Mouse (Mus musculus) heart, embryonic 13.5 days (tissue): ENCODE measurements around the gene Pja2. TPM values are rescaled to one million over a fixed set of nuclear protein-coding genes. Genes with fewer than 3 reads are reported as not detected.

Source experiments
- ATAC-seq: fragments of 200-750 bp; cut with Nextera tagmentation; 2 replicates; pipeline ENCODE4 v1.8.0; 2017; ENCODE audit warnings: moderate TSS enrichment; ENCODE audit not compliant: insufficient number of reproducible peaks, low FRiP score, low TSS enrichment; ENCODE audit errors: extremely low read depth
- H3K27ac ChIP-seq: fragments of 300-500 bp; sonication (generic); replicated peaks from 2 replicates; pipeline ENCODE4 v1.5.1; 2015; ENCODE audit warnings: moderate library complexity, mild to moderate bottlenecking, inconsistent platforms
- H3K27me3 ChIP-seq: fragments of 300-500 bp; sonication (generic); replicated peaks from 2 replicates; pipeline ENCODE4 v1.6.1; 2015; ENCODE audit warnings: mild to moderate bottlenecking, inconsistent platforms
- H3K36me3 ChIP-seq: fragments of 300-500 bp; sonication (generic); 2 replicates; pipeline ENCODE4 v1.6.1; 2015; ENCODE audit warnings: mild to moderate bottlenecking, inconsistent platforms
- H3K4me1 ChIP-seq: fragments of 300-500 bp; sonication (generic); 2 replicates; pipeline ENCODE4 v1.6.1; 2015; ENCODE audit warnings: inconsistent platforms
- H3K4me2 ChIP-seq: fragments of 300-500 bp; sonication (generic); 2 replicates; pipeline ENCODE4 v1.6.1; 2015; ENCODE audit warnings: inconsistent platforms, mild to moderate bottlenecking, moderate library complexity
- H3K4me3 ChIP-seq: fragments of 300-500 bp; sonication (generic); 2 replicates; pipeline ENCODE4 v1.5.1; 2015; ENCODE audit warnings: moderate library complexity, mild to moderate bottlenecking, inconsistent platforms
- H3K9ac ChIP-seq: fragments of 300-500 bp; sonication (generic); 2 replicates; pipeline ENCODE4 v1.6.1; 2015; ENCODE audit warnings: inconsistent platforms, mild to moderate bottlenecking, moderate library complexity
- H3K9me3 ChIP-seq: fragments of 300-500 bp; sonication (generic); 2 replicates; pipeline ENCODE4 v1.6.1; 2016; ENCODE audit warnings: inconsistent platforms
- WGBS: fragments of 180-500 bp; shearing (Covaris S2); methylation state at CpG from one replicate; pipeline ENCODE4 v1.1.7; 2015; ENCODE audit warnings: mixed read lengths; 5-methylcytosine and 5-hydroxymethylcytosine counted together
- polyA plus RNA-seq: library from polyadenylated mRNA; unstranded; fragments of >200 nt; fragmentation: Nextera tagmentation; extraction: Ambion mirVana; gene quantifications from 2 replicates; pipeline ENCODE4 v1.2.1, GENCODE M21; 2015

The Pja2 gene
- 68.4 and 75.7 TPM in 2 replicates for polyA plus RNA-seq

DNA sequence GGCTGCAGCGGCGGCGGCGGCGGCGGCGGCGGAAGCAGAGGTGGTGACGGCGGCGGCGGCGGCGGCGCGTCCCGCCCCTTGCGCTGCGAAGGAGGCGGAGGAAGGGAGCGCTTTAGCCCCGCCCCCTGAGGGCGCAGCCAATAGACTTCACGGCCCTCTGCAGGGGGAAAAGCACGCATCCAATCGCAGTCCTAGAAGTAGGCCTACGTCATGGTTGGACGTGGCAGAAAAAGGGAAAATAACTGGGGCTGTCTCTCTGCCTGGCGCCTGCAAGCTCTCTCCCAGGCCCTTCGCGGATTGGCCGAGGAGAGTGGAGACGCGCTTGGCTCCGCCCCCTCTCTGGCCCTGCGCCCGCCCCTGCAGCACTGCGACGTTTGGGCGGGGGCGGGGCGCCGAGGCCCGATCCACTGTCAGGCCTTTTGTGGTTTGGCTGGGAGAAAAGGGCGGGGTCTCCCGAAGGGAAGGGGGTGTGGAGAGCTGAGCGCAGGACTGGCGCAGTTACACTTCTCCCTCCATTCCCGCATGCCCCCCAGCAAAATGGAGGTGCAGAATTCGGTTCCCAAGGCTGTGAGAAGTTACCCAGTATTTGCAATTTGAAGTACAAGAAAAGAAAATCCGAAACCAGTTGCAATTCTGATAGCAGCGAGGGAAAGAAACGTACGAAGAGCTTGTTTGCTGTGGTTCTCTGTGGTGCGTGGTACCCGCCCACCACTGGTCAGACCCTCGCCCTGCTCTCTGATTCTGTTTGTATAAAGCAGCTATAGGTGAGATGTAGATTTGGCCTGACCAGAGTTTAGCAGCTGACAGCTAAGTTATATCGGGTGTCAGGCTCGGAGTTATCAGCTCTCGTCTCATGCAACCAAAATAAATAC is at the start of gene Pja2:
TSS of gene Pja2 (minus strand) at position 19 of the 872 bp plus-strand sequence.
- whole genome bisulfite sequencing: under 1% methylated on average over 53 of the region's 60 CpGs

DNA sequence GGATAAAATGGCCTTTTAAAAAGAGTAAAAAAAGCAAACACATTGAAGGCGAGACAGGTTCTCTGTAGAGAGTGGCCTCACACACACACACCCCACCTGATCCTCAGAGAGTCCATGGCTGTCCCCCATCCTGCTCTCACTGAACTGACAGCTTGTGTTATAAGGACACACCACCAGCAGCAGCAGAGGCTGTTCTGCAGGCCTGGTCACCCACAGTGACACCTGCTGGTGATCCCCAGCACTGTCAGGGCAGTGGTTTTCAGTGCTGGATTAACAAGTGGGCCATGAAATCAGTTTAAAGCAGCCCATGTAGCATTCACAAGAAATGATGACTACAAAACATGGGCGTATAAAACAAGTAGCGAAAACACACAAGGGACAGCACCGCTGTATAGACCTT is 43.6 kb upstream of the Pja2 start:
- Histone ChIP-seq H3K27me3 (no peaks in the 10 kb centered on the region), H3K9ac (no peak overlapping the region), H3K9me3 (no peaks in the 10 kb centered on the region), H3K4me3 (no peak overlapping the region), H3K4me2 (no peak overlapping the region), H3K4me1 (no peaks in the 10 kb centered on the region), H3K36me3 (no peaks in the 10 kb centered on the region), H3K27ac (no peak overlapping the region)
- no peak for ATAC-seq
- 54% methylated on average over 4 of the region's 4 CpGs for WGBS

More for the DNA sequence above, at the start of gene Pja2:
- H3K36me3 ChIP-seq: peaks cover 10% of the 10 kb centered on the region
- H3K4me3 ChIP-seq: peak within 1 kb of the TSS; percentile 93
- peak within 1 kb of the TSS; percentile 82 for H3K4me2 ChIP-seq
- H3K9me3 ChIP-seq: no peaks in the 10 kb centered on the region
- peaks cover 18% of the 10 kb centered on the region for H3K4me1 ChIP-seq
- peak within 1 kb of the TSS; percentile 99 for H3K9ac ChIP-seq
- no peaks in the 10 kb centered on the region for H3K27me3 ChIP-seq
- ATAC-seq: peak; percentile 99
- peak within 1 kb of the TSS; percentile 99 for H3K27ac ChIP-seq

- Histone ChIP-seq H3K4me3 (no peak overlapping the region), H3K4me2 (no peak overlapping the region), H3K4me1 (peaks cover 5% of the 10 kb centered on the region; the same call in 1 of the 2 replicates), H3K27ac (no peak overlapping the region), H3K27me3 (no peaks in the 10 kb centered on the region), H3K36me3 (no peaks in the 10 kb centered on the region), H3K9me3 (no peaks in the 10 kb centered on the region), H3K9ac (no peak overlapping the region)
- WGBS: 67% methylated on average over 1 of the region's 1 CpGs
- no peak for ATAC-seq
Observed at GRCm38 (mm10) chr17:64363694-64364093, 32.0 kb upstream of the Pja2 start.

GRCm38 (mm10) chr17:64362570-64362969 is 30.9 kb upstream of the Pja2 start:
- Histone ChIP-seq H3K4me3 (no peak overlapping the region), H3K4me2 (no peak overlapping the region), H3K9me3 (no peaks in the 10 kb centered on the region), H3K27ac (no peak overlapping the region), H3K9ac (no peak overlapping the region), H3K27me3 (no peaks in the 10 kb centered on the region), H3K36me3 (no peaks in the 10 kb centered on the region), H3K4me1 (no peaks in the 10 kb centered on the region)
- 73% methylated on average over 5 of the region's 5 CpGs for WGBS
- ATAC-seq: no peak

- 73% methylated on average over 3 of the region's 3 CpGs for WGBS
- H3K9me3 ChIP-seq: no peaks in the 10 kb centered on the region
- no peaks in the 10 kb centered on the region for H3K27me3 ChIP-seq
- H3K27ac ChIP-seq: no peak overlapping the region
- ATAC-seq: no peak
- no peak overlapping the region for H3K4me2 ChIP-seq
- H3K4me3 ChIP-seq: no peak overlapping the region
- no peaks in the 10 kb centered on the region for H3K36me3 ChIP-seq
- H3K4me1 ChIP-seq: no peaks in the 10 kb centered on the region
- H3K9ac ChIP-seq: no peak overlapping the region
Observed at GRCm38 (mm10) chr17:64361911-64362425, 30.3 kb upstream of the Pja2 start.

GRCm38 (mm10) chr17:64353940-64354339 is 22.2 kb upstream of the Pja2 start:
- Histone ChIP-seq H3K9ac (no peak overlapping the region), H3K27ac (no peak overlapping the region), H3K4me2 (no peak overlapping the region), H3K4me3 (no peak overlapping the region), H3K9me3 (no peaks in the 10 kb centered on the region), H3K36me3 (no peaks in the 10 kb centered on the region), H3K4me1 (no peaks in the 10 kb centered on the region), H3K27me3 (no peaks in the 10 kb centered on the region)
- no peak for ATAC-seq
- whole genome bisulfite sequencing: 87% methylated on average over 7 of the region's 7 CpGs

GRCm38 (mm10) chr17:64346135-64346534 is 14.4 kb upstream of the Pja2 start:
- WGBS: 29% methylated on average over 17 of the region's 17 CpGs
- no peaks in the 10 kb centered on the region for H3K9me3 ChIP-seq
- H3K4me2 ChIP-seq: peak overlapping the region; percentile 64
- peak overlapping the region; percentile 73 for H3K9ac ChIP-seq
- no peak overlapping the region for H3K27ac ChIP-seq
- H3K27me3 ChIP-seq: no peaks in the 10 kb centered on the region
- H3K4me1 ChIP-seq: peaks cover 31% of the 10 kb centered on the region
- no peaks in the 10 kb centered on the region for H3K36me3 ChIP-seq
- ATAC-seq: no peak
- peak overlapping the region; percentile 36 for H3K4me3 ChIP-seq

- H3K9ac ChIP-seq: no peak overlapping the region
- no peaks in the 10 kb centered on the region for H3K36me3 ChIP-seq
- H3K27me3 ChIP-seq: no peaks in the 10 kb centered on the region
- H3K9me3 ChIP-seq: no peaks in the 10 kb centered on the region
- WGBS: 57% methylated on average over 7 of the region's 7 CpGs
- peak overlapping the region; percentile 56 for H3K27ac ChIP-seq
- peaks cover 31% of the 10 kb centered on the region for H3K4me1 ChIP-seq
- H3K4me2 ChIP-seq: no peak overlapping the region
- H3K4me3 ChIP-seq: no peak overlapping the region
- no peak for ATAC-seq
Observed at GRCm38 (mm10) chr17:64344576-64345172, 13.0 kb upstream of the Pja2 start.

GRCm38 (mm10) chr17:64341698-64342097 is 10.0 kb upstream of the Pja2 start:
- H3K36me3 ChIP-seq: no peaks in the 10 kb centered on the region
- H3K9me3 ChIP-seq: no peaks in the 10 kb centered on the region
- WGBS: 30% methylated on average over 7 of the region's 7 CpGs
- H3K9ac ChIP-seq: no peak overlapping the region
- no peak for ATAC-seq
- no peak overlapping the region for H3K4me2 ChIP-seq
- H3K4me3 ChIP-seq: no peak overlapping the region
- no peaks in the 10 kb centered on the region for H3K27me3 ChIP-seq
- peak overlapping the region; percentile 48 for H3K27ac ChIP-seq
- peaks cover 31% of the 10 kb centered on the region for H3K4me1 ChIP-seq

DNA sequence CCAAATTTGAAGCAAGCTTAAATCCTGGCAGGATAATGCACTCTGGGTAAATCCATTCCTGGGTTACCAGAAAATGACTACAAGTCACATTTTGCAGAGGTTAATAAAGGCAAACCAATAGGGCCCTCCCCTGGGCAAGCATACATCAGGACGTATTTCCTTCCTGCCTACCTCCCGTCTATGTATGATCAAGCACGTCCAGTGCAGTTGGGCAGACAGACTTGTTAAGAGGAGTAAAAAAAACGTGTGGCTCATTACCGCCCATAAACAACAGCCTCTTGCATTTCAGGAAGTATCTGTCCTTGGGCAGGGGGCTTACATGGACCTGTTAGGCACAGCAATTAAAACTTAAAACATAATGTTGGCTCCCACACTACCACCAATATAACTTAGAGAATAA is 8.0 kb upstream of the Pja2 start:
- no peak for ATAC-seq
- Histone ChIP-seq H3K4me3 (no peak overlapping the region), H3K9me3 (no peaks in the 10 kb centered on the region), H3K27me3 (no peaks in the 10 kb centered on the region), H3K9ac (no peak overlapping the region), H3K27ac (no peak overlapping the region), H3K36me3 (no peaks in the 10 kb centered on the region), H3K4me1 (peaks cover 18% of the 10 kb centered on the region), H3K4me2 (no peak overlapping the region)
- WGBS: 61% methylated on average over 5 of the region's 5 CpGs

GRCm38 (mm10) chr17:64337220-64337619 is 5.5 kb upstream of the Pja2 start:
- Histone ChIP-seq H3K9ac (no peak overlapping the region), H3K9me3 (no peaks in the 10 kb centered on the region), H3K4me1 (peaks cover 13% of the 10 kb centered on the region), H3K36me3 (no peaks in the 10 kb centered on the region), H3K4me3 (no peak overlapping the region), H3K4me2 (no peak overlapping the region), H3K27me3 (no peaks in the 10 kb centered on the region), H3K27ac (no peak overlapping the region)
- ATAC-seq: no peak
- WGBS: 66% methylated on average over 4 of the region's 4 CpGs
